Mouse (Mus musculus) liver, embryonic 16.5 days (tissue): ENCODE measurements around the gene Pparg. TPM values are rescaled to one million over a fixed set of nuclear protein-coding genes. Genes with fewer than 3 reads are reported as not detected.

Experiments
- ATAC-seq: fragments of 200-750 bp; cut with Nextera tagmentation; 2 replicates; pipeline ENCODE4 v1.8.0; 2017; ENCODE audit warnings: low read depth, mild to moderate bottlenecking, moderate number of reproducible peaks, moderate library complexity
- H3K27ac ChIP-seq: fragments of 300-500 bp; sonication (generic); 2 replicates; pipeline ENCODE4 v1.5.1; 2014; ENCODE audit warnings: mild to moderate bottlenecking, low read length
- H3K27me3 ChIP-seq: fragments of 300-500 bp; sonication (generic); 2 replicates; pipeline ENCODE4 v1.6.1; 2014; ENCODE audit warnings: low read depth, low read length, mixed read lengths; ENCODE audit not compliant: control insufficient read depth, insufficient read depth
- H3K36me3 ChIP-seq: fragments of 300-500 bp; sonication (generic); 2 replicates; pipeline ENCODE4 v1.6.1; 2014; ENCODE audit warnings: mild to moderate bottlenecking; ENCODE audit not compliant: control insufficient read depth, insufficient read depth
- H3K4me1 ChIP-seq: fragments of 300-500 bp; sonication (generic); 2 replicates; pipeline ENCODE4 v1.6.1; 2014; ENCODE audit warnings: low read depth, low read length, mixed read lengths; ENCODE audit not compliant: control insufficient read depth
- H3K4me2 ChIP-seq: fragments of 300-500 bp; sonication (generic); 2 replicates; pipeline ENCODE4 v1.6.1; 2014; ENCODE audit warnings: low read depth, low read length, mixed read lengths
- H3K4me3 ChIP-seq: fragments of 300-500 bp; sonication (generic); 2 replicates; pipeline ENCODE4 v1.5.1; 2014; ENCODE audit warnings: low read depth, mild to moderate bottlenecking, low read length
- H3K9ac ChIP-seq: fragments of 300-500 bp; sonication (generic); 2 replicates; pipeline ENCODE4 v1.6.1; 2014; ENCODE audit warnings: low read depth, low read length
- H3K9me3 ChIP-seq: fragments of 300-500 bp; sonication (generic); replicated peaks from 2 replicates; pipeline ENCODE4 v1.6.1; 2016; ENCODE audit warnings: low read length; ENCODE audit not compliant: control insufficient read depth
- WGBS: fragments of 180-500 bp; shearing (Covaris S2); extraction: QIAGEN DNeasy Blood & Tissue Kit; methylation state at CpG from one replicate; pipeline ENCODE4 v1.1.7; 2014; ENCODE audit not compliant: insufficient replicate concordance; 5-methylcytosine and 5-hydroxymethylcytosine counted together
- polyA plus RNA-seq: library from polyadenylated mRNA; unstranded; fragments of >200 nt; fragmentation: Nextera tagmentation; extraction: Ambion mirVana; gene quantifications from 2 replicates; pipeline ENCODE4 v1.2.1, GENCODE M21; 2015

Gene Pparg
- polyA plus RNA-seq, 1 experiment from 2014 or later, result 1.7 TPM

- Histone ChIP-seq H3K27me3 (no peaks in the 10 kb centered on the region), H3K4me2 (no peak overlapping the region), H3K9ac (no peak overlapping the region), H3K9me3 (no peaks in the 10 kb centered on the region), H3K27ac (peak overlapping the region; percentile 13; the same call in 1 of the 2 replicates), H3K4me3 (no peak overlapping the region), H3K36me3 (no peaks in the 10 kb centered on the region), H3K4me1 (peaks cover 2% of the 10 kb centered on the region; the same call in 1 of the 2 replicates)
- ATAC-seq, result 0 out of 2 replicates have a peak, but pooled peaks have one; percentile 15
- 43% methylated on average over 6 of the region's 6 CpGs for WGBS
Observed at GRCm38 (mm10) chr6:115522691-115523146, 162.0 kb downstream of the Pparg start.

GRCm38 (mm10) chr6:115523201-115523600, 162.4 kb downstream of the Pparg start:
- no peak for ATAC-seq
- H3K36me3 ChIP-seq, result no peaks in the 10 kb centered on the region
- H3K9me3 ChIP-seq, result no peaks in the 10 kb centered on the region
- H3K4me1 ChIP-seq, result peaks cover 2% of the 10 kb centered on the region; the same call in 1 of the 2 replicates
- H3K9ac ChIP-seq, result no peak overlapping the region
- H3K4me3 ChIP-seq, result no peak overlapping the region
- H3K27ac ChIP-seq, result no peak overlapping the region
- no peaks in the 10 kb centered on the region for H3K27me3 ChIP-seq
- WGBS, result 56% methylated on average over 9 of the region's 9 CpGs
- H3K4me2 ChIP-seq, result no peak overlapping the region

DNA sequence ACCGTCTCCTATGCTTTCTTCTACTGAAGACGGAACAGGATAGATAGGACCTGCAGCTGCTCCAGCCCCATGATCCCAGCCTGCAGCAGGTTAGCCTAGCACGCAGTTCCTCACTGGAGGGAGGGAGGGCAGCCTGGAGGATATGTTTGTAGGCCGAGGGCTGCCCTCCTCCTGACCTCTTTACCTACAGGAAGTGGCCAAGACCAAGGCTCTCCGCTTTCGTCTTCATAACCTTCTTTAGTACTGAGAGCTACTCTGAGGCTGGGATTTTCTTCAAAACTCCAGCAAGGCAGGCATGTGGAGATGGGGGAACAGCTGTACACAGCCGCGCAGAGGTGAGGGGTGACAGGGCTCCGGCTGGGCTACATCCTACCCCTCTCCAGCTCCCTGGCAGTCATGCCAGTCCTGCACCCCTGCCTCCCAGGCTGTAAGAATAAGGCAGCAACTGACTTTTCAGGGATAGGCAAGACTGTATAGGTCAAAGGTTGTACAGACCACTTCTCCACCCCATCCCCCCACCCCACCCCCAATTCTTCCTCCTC, 163.8 kb downstream of the Pparg start:
- no peak for ATAC-seq
- Histone ChIP-seq H3K4me3 (no peak overlapping the region), H3K27me3 (no peaks in the 10 kb centered on the region), H3K27ac (no peak overlapping the region), H3K4me1 (no peaks in the 10 kb centered on the region), H3K9ac (no peak overlapping the region), H3K9me3 (no peaks in the 10 kb centered on the region), H3K4me2 (no peak overlapping the region), H3K36me3 (no peaks in the 10 kb centered on the region)
- WGBS, result 57% methylated on average over 9 of the region's 9 CpGs

GRCm38 (mm10) chr6:115527418-115527817, 166.7 kb downstream of the Pparg start:
- H3K36me3 ChIP-seq, result no peaks in the 10 kb centered on the region
- peak; percentile 51 for ATAC-seq
- 23% methylated on average over 3 of the region's 3 CpGs for WGBS

DNA sequence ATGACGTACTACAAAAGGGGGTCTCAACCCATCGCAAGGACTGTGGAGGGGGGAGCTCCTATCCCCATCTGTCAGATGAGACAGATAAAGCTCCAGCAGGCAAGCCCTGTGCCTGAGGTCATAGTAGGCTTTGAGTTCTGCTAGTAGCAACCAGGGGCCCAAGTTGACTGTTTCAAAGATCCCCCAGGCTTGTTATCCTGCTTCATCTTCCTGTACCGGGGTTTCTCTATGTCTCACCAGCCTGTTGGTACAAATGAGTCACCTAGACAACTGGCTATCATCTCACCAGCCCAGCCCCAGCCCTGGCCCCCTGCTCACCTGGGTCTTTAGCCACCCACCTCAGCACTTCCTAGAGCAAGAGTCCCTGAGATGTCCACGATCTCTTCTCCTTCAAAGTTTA, 167.6 kb downstream of the Pparg start:
- no peaks in the 10 kb centered on the region for H3K9me3 ChIP-seq
- 52% methylated on average over 4 of the region's 4 CpGs for WGBS

More at GRCm38 (mm10) chr6:115527418-115527817, 166.7 kb downstream of the Pparg start:
- H3K4me2 ChIP-seq, result no peak overlapping the region
- H3K9me3 ChIP-seq, result no peaks in the 10 kb centered on the region
- no peaks in the 10 kb centered on the region for H3K4me1 ChIP-seq
- no peak overlapping the region for H3K9ac ChIP-seq
- H3K27me3 ChIP-seq, result no peaks in the 10 kb centered on the region
- no peak overlapping the region for H3K27ac ChIP-seq
- no peak overlapping the region for H3K4me3 ChIP-seq

DNA sequence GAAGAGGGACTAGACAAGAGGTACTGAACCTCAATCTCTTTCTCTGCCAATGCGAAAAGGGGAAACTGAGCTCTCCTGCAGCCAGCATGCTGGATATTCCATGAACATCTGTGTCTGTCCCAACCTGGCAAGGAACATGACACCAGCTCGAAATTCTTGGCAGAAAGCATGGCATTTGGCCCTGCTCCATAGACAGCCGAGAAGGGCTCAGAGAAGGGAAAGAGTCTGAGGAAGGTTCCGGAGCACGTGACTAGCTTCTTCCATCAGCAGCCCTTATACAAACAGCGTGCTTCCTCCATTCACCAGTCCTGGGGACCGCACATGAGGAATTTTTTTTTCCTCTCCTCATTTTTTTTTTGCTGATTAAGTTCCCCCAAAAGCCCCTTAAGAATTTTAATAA, 173.9 kb downstream of the Pparg start:
- H3K27me3 ChIP-seq, result no peaks in the 10 kb centered on the region
- H3K4me2 ChIP-seq, result no peak overlapping the region
- peaks cover 6% of the 10 kb centered on the region for H3K4me1 ChIP-seq
- WGBS, result 59% methylated on average over 7 of the region's 7 CpGs
- no peaks in the 10 kb centered on the region for H3K9me3 ChIP-seq
- no peak for ATAC-seq
- no peak overlapping the region for H3K4me3 ChIP-seq
- no peak overlapping the region for H3K27ac ChIP-seq
- no peaks in the 10 kb centered on the region for H3K36me3 ChIP-seq
- H3K9ac ChIP-seq, result no peak overlapping the region

More for the DNA sequence above, 167.6 kb downstream of the Pparg start:
- Histone ChIP-seq H3K9ac (no peak overlapping the region), H3K27ac (no peak overlapping the region), H3K4me2 (no peak overlapping the region), H3K27me3 (no peaks in the 10 kb centered on the region), H3K4me1 (no peaks in the 10 kb centered on the region), H3K4me3 (no peak overlapping the region), H3K36me3 (no peaks in the 10 kb centered on the region)
- no peak for ATAC-seq

GRCm38 (mm10) chr6:115536169-115536568, 175.4 kb downstream of the Pparg start:
- Histone ChIP-seq H3K9ac (no peak overlapping the region), H3K9me3 (no peaks in the 10 kb centered on the region), H3K27ac (no peak overlapping the region), H3K4me1 (peaks cover 6% of the 10 kb centered on the region), H3K36me3 (no peaks in the 10 kb centered on the region), H3K4me2 (no peak overlapping the region), H3K27me3 (no peaks in the 10 kb centered on the region), H3K4me3 (no peak overlapping the region)
- no peak for ATAC-seq
- WGBS, result 64% methylated on average over 4 of the region's 4 CpGs

DNA sequence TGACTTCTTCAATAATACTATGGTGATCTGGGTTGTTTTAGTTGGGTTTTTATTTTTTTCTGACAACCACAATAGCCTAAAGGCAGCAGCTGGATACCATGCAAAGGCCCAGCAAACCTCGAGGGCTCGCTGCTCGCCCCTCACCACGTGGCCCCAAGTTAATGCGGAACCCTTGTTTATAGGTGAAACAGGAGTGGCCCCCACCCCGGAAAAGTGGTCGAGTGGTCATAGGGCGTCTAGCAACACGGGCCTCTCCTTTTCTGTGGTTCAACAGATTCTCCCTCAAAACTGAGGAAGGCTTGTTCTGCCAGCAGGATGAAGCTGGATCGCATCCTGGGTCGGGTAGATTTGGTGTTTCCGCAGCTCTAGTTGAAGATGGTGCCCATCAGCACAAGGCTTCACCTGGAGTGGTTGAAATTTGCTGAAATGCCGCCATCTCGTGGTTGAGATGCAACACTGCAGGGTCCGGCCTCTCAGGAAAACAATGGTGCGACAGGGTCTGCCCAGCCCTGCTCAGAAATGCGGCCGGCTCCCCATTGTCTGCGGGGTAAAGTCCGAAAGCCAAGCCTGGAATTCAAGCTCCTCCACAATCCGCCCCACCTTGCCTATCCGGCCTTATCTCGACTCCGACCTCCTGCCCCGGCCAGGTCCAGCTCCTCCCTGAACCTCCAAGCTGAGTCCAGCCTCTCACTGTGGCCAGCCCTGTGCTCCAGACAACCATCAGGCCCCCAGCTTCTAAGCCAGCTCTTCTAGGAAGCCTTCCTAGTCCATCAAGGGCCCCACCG, 178.1 kb downstream of the Pparg start:
- no peaks in the 10 kb centered on the region for H3K9me3 ChIP-seq
- peaks cover 12% of the 10 kb centered on the region for H3K4me1 ChIP-seq
- WGBS, result 15% methylated on average over 26 of the region's 26 CpGs
- H3K27ac ChIP-seq, result no peak overlapping the region
- no peaks in the 10 kb centered on the region for H3K27me3 ChIP-seq
- peak; percentile 47; the same call in 1 of the 2 replicates for ATAC-seq
- no peak overlapping the region for H3K9ac ChIP-seq
- H3K36me3 ChIP-seq, result no peaks in the 10 kb centered on the region
- H3K4me3 ChIP-seq, result peak overlapping the region; percentile 24; the same call in 1 of the 2 replicates
- H3K4me2 ChIP-seq, result peak overlapping the region; percentile 37
